20 mouse cellular contexts compared by ENCODE assay signal in the genomic region with DNA sequence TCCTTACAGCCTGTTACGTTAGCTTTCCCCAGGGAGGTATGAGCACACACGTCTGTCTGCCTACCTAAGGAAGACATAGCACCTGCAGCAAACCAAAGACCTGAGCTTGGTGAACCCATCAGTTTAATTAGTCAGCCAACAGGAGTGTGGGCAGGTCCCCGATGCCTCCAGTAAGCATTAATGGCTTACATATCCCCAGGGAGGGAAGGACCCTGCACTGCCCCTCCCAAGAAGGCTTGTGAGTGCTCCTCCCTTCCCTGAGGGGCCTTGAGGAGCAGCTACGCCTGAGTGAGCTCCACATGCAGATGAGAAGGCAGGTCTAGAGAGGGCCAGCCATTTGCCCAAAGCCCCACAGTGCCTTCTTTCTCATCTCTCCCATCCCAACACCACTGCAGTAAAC. TPM values are rescaled to one million over a fixed set of nuclear protein-coding genes. Genes with fewer than 3 reads are reported as not detected.
DNase-seq lines count a peak whose midpoint lies in the region; ATAC-seq lines count a peak whose summit lies in the region.
"Had no signal": no experiment of that assay in that cellular context is flagged by ENCODE, and none has a peak within 500 bp of the region (broad histone marks: within the 10 kb centered on the region; RNA-seq: fewer than 3 reads in every experiment).

No protein-coding gene starts in this region.

- 42% methylated on average over 4 of the region's 4 CpGs for WGBS in neural tube, embryonic 14.5 days
- WGBS in neural tube, embryonic 15.5 days, result 46% methylated on average over 4 of the region's 4 CpGs
- 45% methylated on average over 4 of the region's 4 CpGs for WGBS in embryonic facial prominence, embryonic 14.5 days
- 28% methylated on average over 4 of the region's 4 CpGs for WGBS in kidney, embryonic 16.5 days

- H3K9ac ChIP-seq in neural tube, embryonic 14.5 days (replicated peaks; ENCODE audit: low read depth, low read length), result no peak overlapping the region
- no peak overlapping the region for H3K9ac ChIP-seq in neural tube, embryonic 15.5 days (replicated peaks)
- H3K9ac ChIP-seq in embryonic facial prominence, embryonic 14.5 days (ENCODE audit: low read depth, low read length), result no peak overlapping the region
- no peak overlapping the region for H3K9ac ChIP-seq in kidney, embryonic 16.5 days (replicated peaks; ENCODE audit: low read length)
- H3K9ac ChIP-seq: embryonic facial prominence, embryonic 12.5 days; liver, postnatal 0 days; neural tube, embryonic 12.5 days had no signal

- peaks cover 9% of the 10 kb centered on the region for H3K4me1 ChIP-seq in neural tube, embryonic 14.5 days (ENCODE audit: control insufficient read depth, insufficient read depth, low read length)
- H3K4me1 ChIP-seq in neural tube, embryonic 15.5 days, result peaks cover 30% of the 10 kb centered on the region
- H3K4me1 ChIP-seq in embryonic facial prominence, embryonic 14.5 days (ENCODE audit: control insufficient read depth, insufficient read depth, low read length), result peaks cover 21% of the 10 kb centered on the region
- H3K4me1 ChIP-seq in kidney, embryonic 16.5 days (ENCODE audit: insufficient read depth, low read length), result peaks cover 59% of the 10 kb centered on the region

- no peak for DNase-seq in embryonic facial prominence, embryonic 14.5 days (ENCODE audit: low spot score)
- DNase-seq in MN1 (ENCODE audit: low spot score), result no peak
- no peak for DNase-seq in right cerebral cortex, postnatal 25 days
- DNase-seq in urinary bladder, postnatal 36 days (ENCODE audit: low spot score in 2 of 2), result no peak
- DNase-seq: adrenal gland, postnatal 25 days; cerebellum, adult 18-20 months; gastrocnemius, adult 2 months; layer of hippocampus, postnatal 36 days; liver; liver, postnatal 0 days; lung, postnatal 14 days; thymus, adult 2 months had no signal

- H3K4me2 ChIP-seq in neural tube, embryonic 14.5 days (ENCODE audit: low read depth, low read length), result no peak overlapping the region
- no peak overlapping the region for H3K4me2 ChIP-seq in neural tube, embryonic 15.5 days
- H3K4me2 ChIP-seq in embryonic facial prominence, embryonic 14.5 days (ENCODE audit: low read depth, low read length), result no peak overlapping the region
- 0 out of 2 replicates have a peak overlapping the region, but pooled peaks have one; percentile 12 for H3K4me2 ChIP-seq in kidney, embryonic 16.5 days (replicated peaks; ENCODE audit: low read depth, low read length)
- H3K4me2 ChIP-seq: embryonic facial prominence, embryonic 12.5 days; neural tube, embryonic 12.5 days had no signal

- no peak overlapping the region for H3K4me3 ChIP-seq in neural tube, embryonic 14.5 days (ENCODE audit: low read depth, low read length)
- H3K4me3 ChIP-seq in neural tube, embryonic 15.5 days (replicated peaks), result no peak overlapping the region
- H3K4me3 ChIP-seq in embryonic facial prominence, embryonic 14.5 days (ENCODE audit: low read depth, low read length), result no peak overlapping the region
- H3K4me3 ChIP-seq in kidney, embryonic 16.5 days (ENCODE audit: low read length), result no peak overlapping the region
- H3K4me3 ChIP-seq: embryonic facial prominence, embryonic 12.5 days; forebrain, embryonic 10.5 days; gastrocnemius, adult 2 months; neural tube, embryonic 12.5 days had no signal

- H3K36me3 ChIP-seq in neural tube, embryonic 14.5 days (ENCODE audit: control insufficient read depth, insufficient read depth, low read length), result no peaks in the 10 kb centered on the region
- H3K36me3 ChIP-seq in neural tube, embryonic 15.5 days, result no peaks in the 10 kb centered on the region
- no peaks in the 10 kb centered on the region for H3K36me3 ChIP-seq in embryonic facial prominence, embryonic 14.5 days (ENCODE audit: control insufficient read depth, insufficient read depth, low read length)
- H3K36me3 ChIP-seq in kidney, embryonic 16.5 days (ENCODE audit: insufficient read depth, low read length), result no peaks in the 10 kb centered on the region
- H3K36me3 ChIP-seq: embryonic facial prominence, embryonic 12.5 days; forebrain, embryonic 10.5 days had no signal

- no peak overlapping the region for H3K27ac ChIP-seq in neural tube, embryonic 14.5 days (ENCODE audit: low read depth, low read length)
- H3K27ac ChIP-seq in neural tube, embryonic 15.5 days (replicated peaks), result no peak overlapping the region
- no peak overlapping the region for H3K27ac ChIP-seq in embryonic facial prominence, embryonic 14.5 days (replicated peaks; ENCODE audit: low read depth, low read length)
- peak overlapping the region; percentile 73 for H3K27ac ChIP-seq in kidney, embryonic 16.5 days (ENCODE audit: low read length)
- H3K27ac ChIP-seq: embryonic facial prominence, embryonic 12.5 days; forebrain, embryonic 10.5 days; gastrocnemius, adult 2 months; neural tube, embryonic 12.5 days had no signal

- 0 out of 2 replicates have a peak, but pooled peaks have one; percentile 15 for ATAC-seq in neural tube, embryonic 14.5 days (ENCODE audit: low read depth)
- no peak for ATAC-seq in neural tube, embryonic 15.5 days (ENCODE audit: low FRiP score)
- ATAC-seq in embryonic facial prominence, embryonic 14.5 days (ENCODE audit: low read depth), result peak; percentile 7; the same call in 1 of the 2 replicates
- peak; percentile 72 for ATAC-seq in kidney, embryonic 16.5 days (ENCODE audit: low FRiP score, low TSS enrichment)
- ATAC-seq: activated CD4-positive, CD25-positive, alpha-beta regulatory T cell, adult 4 months; hindbrain, embryonic 16.5 days; liver, postnatal 0 days had no signal

- no peaks in the 10 kb centered on the region for H3K9me3 ChIP-seq in neural tube, embryonic 14.5 days (ENCODE audit: control insufficient read depth, low read length)
- H3K9me3 ChIP-seq in neural tube, embryonic 15.5 days (replicated peaks), result no peaks in the 10 kb centered on the region
- H3K9me3 ChIP-seq in embryonic facial prominence, embryonic 14.5 days (ENCODE audit: control insufficient read depth, low read length), result no peaks in the 10 kb centered on the region
- no peaks in the 10 kb centered on the region for H3K9me3 ChIP-seq in kidney, embryonic 16.5 days (ENCODE audit: low read length)
- H3K9me3 ChIP-seq: embryonic facial prominence, embryonic 12.5 days; forebrain, embryonic 10.5 days; neural tube, embryonic 12.5 days had no signal

- no peaks in the 10 kb centered on the region for H3K27me3 ChIP-seq in neural tube, embryonic 14.5 days (ENCODE audit: control insufficient read depth, insufficient read depth, low read length)
- H3K27me3 ChIP-seq in neural tube, embryonic 15.5 days (replicated peaks), result no peaks in the 10 kb centered on the region
- H3K27me3 ChIP-seq in embryonic facial prominence, embryonic 14.5 days (replicated peaks; ENCODE audit: control insufficient read depth, insufficient read depth, low read length), result no peaks in the 10 kb centered on the region
- H3K27me3 ChIP-seq in kidney, embryonic 16.5 days (ENCODE audit: insufficient read depth, low read length), result no peaks in the 10 kb centered on the region
- H3K27me3 ChIP-seq: embryonic facial prominence, embryonic 12.5 days; neural tube, embryonic 12.5 days had no signal

RNA-seq across cellular contexts. Expression of a gene that starts 6.3 kb away (rescaled TPM):
- polyA plus RNA-seq in neural tube, embryonic 14.5 days (2014; fragmentation: Nextera tagmentation; extraction: Ambion mirVana), result 4.3 and 6.1 TPM in 2 replicates
- 4.3 and 7.0 TPM in 2 replicates for polyA plus RNA-seq in neural tube, embryonic 15.5 days (2015; fragmentation: Nextera tagmentation; extraction: Ambion mirVana)
- polyA plus RNA-seq in embryonic facial prominence, embryonic 14.5 days (2014; fragmentation: Nextera tagmentation; extraction: Ambion mirVana), result 2.1 and 3.7 TPM in 2 replicates
- polyA plus RNA-seq in kidney, embryonic 16.5 days (2015; fragmentation: Nextera tagmentation; extraction: Ambion mirVana), result 2.4 and 4.4 TPM in 2 replicates

RNA-seq across cellular contexts. Expression of a gene that starts 16.2 kb away (rescaled TPM):
- 10.9 and 13.0 TPM in 2 replicates for polyA plus RNA-seq in neural tube, embryonic 14.5 days (2014; fragmentation: Nextera tagmentation; extraction: Ambion mirVana)
- 12.4 and 15.7 TPM in 2 replicates for polyA plus RNA-seq in neural tube, embryonic 15.5 days (2015; fragmentation: Nextera tagmentation; extraction: Ambion mirVana)
- 8.4 and 11.3 TPM in 2 replicates for polyA plus RNA-seq in embryonic facial prominence, embryonic 14.5 days (2014; fragmentation: Nextera tagmentation; extraction: Ambion mirVana)
- 19.2 and 22.7 TPM in 2 replicates for polyA plus RNA-seq in kidney, embryonic 16.5 days (2015; fragmentation: Nextera tagmentation; extraction: Ambion mirVana)

RNA-seq across cellular contexts. Expression of a gene that starts 54.3 kb away (rescaled TPM):
- 1.4 TPM in 2 replicates for polyA plus RNA-seq in neural tube, embryonic 14.5 days (2014; fragmentation: Nextera tagmentation; extraction: Ambion mirVana)
- polyA plus RNA-seq in neural tube, embryonic 15.5 days (2015; fragmentation: Nextera tagmentation; extraction: Ambion mirVana), result 1.7 and 32.5 TPM in 2 replicates
- 129 and 135 TPM in 2 replicates for polyA plus RNA-seq in embryonic facial prominence, embryonic 14.5 days (2014; fragmentation: Nextera tagmentation; extraction: Ambion mirVana)
- 20.7 and 21.4 TPM in 2 replicates for polyA plus RNA-seq in kidney, embryonic 16.5 days (2015; fragmentation: Nextera tagmentation; extraction: Ambion mirVana)
